Mouse (Mus musculus): ENCODE measurements around the gene Kcnmb4. TPM values are rescaled to one million over a fixed set of nuclear protein-coding genes. Genes with fewer than 3 reads are reported as not detected.

Kcnmb4 gene
- 2.8 and 3.3 TPM in 2 replicates for polyA plus RNA-seq (2015; fragmentation: Nextera tagmentation; extraction: Ambion mirVana)

- ATAC-seq, result peak; percentile 90
- no peaks in the 10 kb centered on the region for H3K27me3 ChIP-seq (replicated peaks; ENCODE audit: insufficient read depth, low read length)
- no peak within 1 kb of the TSS for H3K27ac ChIP-seq (ENCODE audit: low read length)
- H3K4me3 ChIP-seq (ENCODE audit: low read depth, low read length), result peak within 1 kb of the TSS; percentile 63
- peaks cover 10% of the 10 kb centered on the region; the same call in 1 of the 2 replicates for H3K4me1 ChIP-seq (ENCODE audit: insufficient read depth, low read depth, low read length)
- no peaks in the 10 kb centered on the region for H3K9me3 ChIP-seq (ENCODE audit: low read length)
- H3K9ac ChIP-seq (replicated peaks; ENCODE audit: low read depth), result no peak within 1 kb of the TSS
- H3K4me2 ChIP-seq (replicated peaks; ENCODE audit: low read depth, low read length), result peak within 1 kb of the TSS; percentile 99
- peak; percentile 31 for DNase-seq (ENCODE audit: low spot score)
- TF ChIP-seq EP300 (IDR thresholded peaks at IDR 0.05), result no peak
- peak; percentile 34 for TF ChIP-seq CTCF (IDR thresholded peaks at IDR 0.05)
- WGBS, result 0% methylated on average over 72 of the region's 92 CpGs
- H3K36me3 ChIP-seq (ENCODE audit: insufficient read depth, low read length), result no peaks in the 10 kb centered on the region
Measured at GRCm38 (mm10) chr10:116473759-116474549, at the start of gene Kcnmb4. Kcnmb4 (minus strand) TSS chr10:116473878.

- Histone ChIP-seq H3K27me3 (replicated peaks; ENCODE audit: insufficient read depth, low read length) (no peaks in the 10 kb centered on the region), H3K4me3 (ENCODE audit: low read depth, low read length) (no peak overlapping the region), H3K4me2 (replicated peaks; ENCODE audit: low read depth, low read length) (no peak overlapping the region), H3K9me3 (ENCODE audit: low read length) (no peaks in the 10 kb centered on the region), H3K27ac (ENCODE audit: low read length) (no peak overlapping the region), H3K9ac (replicated peaks; ENCODE audit: low read depth) (no peak overlapping the region), H3K4me1 (ENCODE audit: insufficient read depth, low read depth, low read length) (no peaks in the 10 kb centered on the region), H3K36me3 (ENCODE audit: insufficient read depth, low read length) (no peaks in the 10 kb centered on the region)
- no peak for ATAC-seq
- TF ChIP-seq EP300 (IDR thresholded peaks at IDR 0.05), result no peak
- TF ChIP-seq CTCF (IDR thresholded peaks at IDR 0.05), result no peak
- no peak for DNase-seq (ENCODE audit: low spot score)
- 75% methylated on average over 1 of the region's 1 CpGs for WGBS
Measured at GRCm38 (mm10) chr10:116519588-116519987, 45.9 kb upstream of the Kcnmb4 start.

- TF ChIP-seq EP300 (IDR thresholded peaks at IDR 0.05), result no peak
- no peak for TF ChIP-seq CTCF (IDR thresholded peaks at IDR 0.05)
- Histone ChIP-seq H3K27ac (ENCODE audit: low read length) (no peak overlapping the region), H3K9ac (replicated peaks; ENCODE audit: low read depth) (no peak overlapping the region), H3K4me1 (ENCODE audit: insufficient read depth, low read depth, low read length) (no peaks in the 10 kb centered on the region), H3K36me3 (ENCODE audit: insufficient read depth, low read length) (no peaks in the 10 kb centered on the region), H3K9me3 (ENCODE audit: low read length) (no peaks in the 10 kb centered on the region), H3K4me3 (ENCODE audit: low read depth, low read length) (no peak overlapping the region), H3K27me3 (replicated peaks; ENCODE audit: insufficient read depth, low read length) (no peaks in the 10 kb centered on the region), H3K4me2 (replicated peaks; ENCODE audit: low read depth, low read length) (no peak overlapping the region)
- ATAC-seq (no peak), DNase-seq (ENCODE audit: low spot score) (no peak)
- WGBS, result 89% methylated on average over 6 of the region's 6 CpGs
Measured at GRCm38 (mm10) chr10:116515590-116515989, 41.9 kb upstream of the Kcnmb4 start.

GRCm38 (mm10) chr10:116515158-116515557 is 41.5 kb upstream of the Kcnmb4 start:
- ATAC-seq (no peak), DNase-seq (ENCODE audit: low spot score) (no peak)
- H3K4me1 ChIP-seq (ENCODE audit: insufficient read depth, low read depth, low read length), result no peaks in the 10 kb centered on the region
- H3K9me3 ChIP-seq (ENCODE audit: low read length), result no peaks in the 10 kb centered on the region
- H3K4me2 ChIP-seq (replicated peaks; ENCODE audit: low read depth, low read length), result no peak overlapping the region
- no peak overlapping the region for H3K4me3 ChIP-seq (ENCODE audit: low read depth, low read length)
- no peak overlapping the region for H3K9ac ChIP-seq (replicated peaks; ENCODE audit: low read depth)
- no peaks in the 10 kb centered on the region for H3K27me3 ChIP-seq (replicated peaks; ENCODE audit: insufficient read depth, low read length)
- 90% methylated on average over 4 of the region's 4 CpGs for WGBS
- H3K36me3 ChIP-seq (ENCODE audit: insufficient read depth, low read length), result no peaks in the 10 kb centered on the region
- TF ChIP-seq EP300 (IDR thresholded peaks at IDR 0.05), result no peak
- TF ChIP-seq CTCF (IDR thresholded peaks at IDR 0.05), result no peak
- H3K27ac ChIP-seq (ENCODE audit: low read length), result no peak overlapping the region

DNA sequence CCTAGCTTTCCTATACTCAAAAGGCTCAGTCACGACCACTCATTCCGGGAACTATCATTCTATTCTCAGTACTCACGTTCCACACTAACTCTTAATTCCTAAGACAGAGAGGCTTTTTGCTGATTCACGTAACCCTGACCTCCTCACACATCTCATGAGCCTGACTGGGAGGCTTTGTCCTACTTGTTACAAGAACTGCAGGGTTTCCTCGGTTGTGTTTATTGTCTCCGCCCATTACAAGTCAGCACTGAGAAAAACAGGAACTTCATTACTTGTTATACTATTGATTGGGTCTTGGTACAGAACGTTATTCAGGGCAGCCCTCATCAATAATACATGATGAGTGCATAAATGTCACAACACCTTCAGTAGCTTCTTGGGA is 39.6 kb upstream of the Kcnmb4 start:
- peak; percentile 53 for ATAC-seq
- Histone ChIP-seq H3K9me3 (ENCODE audit: low read length) (no peaks in the 10 kb centered on the region), H3K9ac (replicated peaks; ENCODE audit: low read depth) (no peak overlapping the region), H3K4me1 (ENCODE audit: insufficient read depth, low read depth, low read length) (no peaks in the 10 kb centered on the region), H3K27ac (ENCODE audit: low read length) (no peak overlapping the region), H3K36me3 (ENCODE audit: insufficient read depth, low read length) (no peaks in the 10 kb centered on the region), H3K4me3 (ENCODE audit: low read depth, low read length) (no peak overlapping the region), H3K4me2 (replicated peaks; ENCODE audit: low read depth, low read length) (no peak overlapping the region), H3K27me3 (replicated peaks; ENCODE audit: insufficient read depth, low read length) (no peaks in the 10 kb centered on the region)
- WGBS, result 63% methylated on average over 7 of the region's 7 CpGs
- no peak for DNase-seq (ENCODE audit: low spot score)
- TF ChIP-seq CTCF (IDR thresholded peaks at IDR 0.05) (no peak), EP300 (IDR thresholded peaks at IDR 0.05) (no peak)

- H3K4me1 ChIP-seq (ENCODE audit: insufficient read depth, low read depth, low read length), result no peaks in the 10 kb centered on the region
- 81% methylated on average over 11 of the region's 11 CpGs for WGBS
- H3K4me3 ChIP-seq (ENCODE audit: low read depth, low read length), result no peak overlapping the region
- TF ChIP-seq CTCF (IDR thresholded peaks at IDR 0.05) (no peak), EP300 (IDR thresholded peaks at IDR 0.05) (no peak)
- no peaks in the 10 kb centered on the region for H3K27me3 ChIP-seq (replicated peaks; ENCODE audit: insufficient read depth, low read length)
- H3K9ac ChIP-seq (replicated peaks; ENCODE audit: low read depth), result no peak overlapping the region
- no peaks in the 10 kb centered on the region for H3K9me3 ChIP-seq (ENCODE audit: low read length)
- DNase-seq (ENCODE audit: low spot score), result no peak
- H3K36me3 ChIP-seq (ENCODE audit: insufficient read depth, low read length), result no peaks in the 10 kb centered on the region
- ATAC-seq, result peak; percentile 50
- H3K27ac ChIP-seq (ENCODE audit: low read length), result no peak overlapping the region
- no peak overlapping the region for H3K4me2 ChIP-seq (replicated peaks; ENCODE audit: low read depth, low read length)
Measured at GRCm38 (mm10) chr10:116512521-116513253, 39.0 kb upstream of the Kcnmb4 start.
